Mouse (Mus musculus): ENCODE data around the gene Slc25a44.

Slc25a44 gene

DNA sequence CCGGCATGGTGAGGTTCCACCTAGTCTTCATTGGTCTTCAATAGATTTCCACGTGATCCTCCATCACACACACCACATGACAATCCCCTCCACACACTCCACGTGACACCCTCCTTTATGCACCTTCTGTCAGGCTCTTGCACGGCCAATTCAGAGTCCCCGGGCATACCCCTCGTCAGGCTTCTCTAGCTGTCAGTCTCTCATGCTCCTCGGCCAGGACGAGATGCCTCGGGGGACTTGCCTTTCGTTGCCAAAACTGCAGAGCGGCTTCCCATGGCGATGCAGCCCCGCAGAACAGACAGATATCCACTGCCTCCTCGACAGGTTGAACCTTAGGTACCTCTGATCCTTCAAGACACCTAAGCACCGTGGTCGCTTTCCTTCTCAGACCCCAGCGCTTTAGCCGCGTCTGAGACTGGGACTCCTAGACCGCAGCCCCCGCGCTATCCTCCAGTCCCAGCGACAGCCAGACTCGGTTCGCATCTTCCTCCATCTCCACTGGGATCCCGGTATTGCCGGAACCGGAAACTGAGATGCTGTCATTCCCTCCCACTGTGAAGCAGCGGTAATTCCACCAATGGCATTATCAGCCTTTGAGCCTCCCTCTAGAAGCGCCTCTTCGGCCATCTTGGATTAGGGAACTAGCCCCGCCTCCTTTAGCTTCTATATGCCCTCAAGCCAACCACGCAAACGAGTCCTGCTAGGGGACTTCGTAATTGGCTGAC lies at the start of gene Slc25a44:
Gene Slc25a44 (minus strand): TSS at position 535 of the 725 bp plus-strand sequence.
- peak; percentile 100 for DNase-seq (ENCODE audit: low spot score)

GRCm38 (mm10) chr3:88473571-88473970 lies 48.6 kb upstream of the Slc25a44 start:
- DNase-seq (ENCODE audit: low spot score) = no peak

GRCm38 (mm10) chr3:88473020-88473419 lies 48.1 kb upstream of the Slc25a44 start:
- DNase-seq (ENCODE audit: low spot score) = peak; percentile 75

- peak; percentile 27 for DNase-seq (ENCODE audit: low spot score)
Measured at GRCm38 (mm10) chr3:88470943-88471479, 46.1 kb upstream of the Slc25a44 start.

- no peak for DNase-seq (ENCODE audit: low spot score)
Measured at GRCm38 (mm10) chr3:88469466-88469865, 44.5 kb upstream of the Slc25a44 start.

DNA sequence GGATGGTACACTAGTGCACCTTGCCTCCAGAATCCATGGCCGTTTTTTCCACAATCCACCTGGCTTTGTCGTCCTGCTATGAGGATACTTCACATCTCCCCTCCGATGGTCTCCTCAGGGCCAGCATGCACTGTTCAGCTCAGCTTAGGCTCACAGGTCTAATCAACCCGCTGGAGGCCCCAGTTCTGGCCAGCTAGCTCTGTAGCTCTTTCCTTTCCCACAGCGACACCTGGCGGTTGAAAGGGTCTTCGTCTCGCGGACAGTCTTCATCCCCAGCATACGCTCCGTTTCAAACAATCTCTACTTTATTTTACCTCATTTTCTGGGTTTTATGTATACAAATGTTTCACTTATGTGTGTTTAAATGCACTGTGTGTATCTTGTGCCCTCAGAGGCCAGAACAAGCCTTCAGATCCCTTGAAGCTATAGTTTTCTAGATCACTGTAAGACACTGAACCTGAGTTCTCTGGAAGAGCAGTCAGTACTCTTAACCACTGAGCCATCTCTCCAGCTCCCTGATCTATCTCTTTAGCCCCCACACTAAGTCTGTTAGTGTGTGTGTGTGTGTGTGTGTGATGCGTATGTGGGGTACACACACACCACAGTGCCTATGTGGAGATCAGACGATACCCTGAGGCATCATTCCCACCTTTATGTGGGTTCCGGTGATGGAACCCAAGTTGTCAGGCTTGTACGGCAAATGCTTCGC lies 42.3 kb upstream of the Slc25a44 start:
- peak; percentile 96 for DNase-seq (ENCODE audit: low spot score)

- DNase-seq (ENCODE audit: low spot score) = no peak
Measured at GRCm38 (mm10) chr3:88465127-88465526, 40.2 kb upstream of the Slc25a44 start.

DNA sequence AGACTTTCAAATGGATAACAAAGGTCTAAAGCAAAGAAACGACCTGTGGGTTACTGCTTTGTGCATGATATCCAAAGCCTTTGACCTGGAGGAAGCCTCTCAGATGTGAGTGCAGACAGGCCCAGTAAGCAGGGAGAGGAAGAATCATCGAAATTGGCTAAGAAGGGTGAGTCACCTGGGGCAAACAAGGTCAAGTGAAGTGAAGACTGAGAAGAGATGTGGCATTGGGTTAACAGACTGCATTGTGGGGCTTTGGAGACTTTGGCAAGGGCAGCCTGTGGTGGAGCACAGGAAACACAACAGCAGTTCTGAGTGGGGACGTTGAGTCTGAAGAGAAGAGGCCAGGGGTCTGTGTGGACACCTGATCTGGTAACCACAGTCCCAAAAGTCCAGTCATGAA lies 39.5 kb upstream of the Slc25a44 start:
- no peak for DNase-seq (ENCODE audit: low spot score)

GRCm38 (mm10) chr3:88460983-88461696 lies 36.2 kb upstream of the Slc25a44 start, which contains the start of gene Sema4a:
Sema4a (minus strand) TSS chr3:88461182.
- DNase-seq (ENCODE audit: low spot score) = no peak

- no peak for DNase-seq (ENCODE audit: low spot score)
Measured at GRCm38 (mm10) chr3:88460029-88460428, 35.1 kb upstream of the Slc25a44 start.

GRCm38 (mm10) chr3:88458778-88459219 lies 33.9 kb upstream of the Slc25a44 start:
- DNase-seq (ENCODE audit: low spot score) = peak; percentile 50

- no peak for DNase-seq (ENCODE audit: low spot score)
Measured at GRCm38 (mm10) chr3:88456746-88457532, 32.0 kb upstream of the Slc25a44 start.

DNA sequence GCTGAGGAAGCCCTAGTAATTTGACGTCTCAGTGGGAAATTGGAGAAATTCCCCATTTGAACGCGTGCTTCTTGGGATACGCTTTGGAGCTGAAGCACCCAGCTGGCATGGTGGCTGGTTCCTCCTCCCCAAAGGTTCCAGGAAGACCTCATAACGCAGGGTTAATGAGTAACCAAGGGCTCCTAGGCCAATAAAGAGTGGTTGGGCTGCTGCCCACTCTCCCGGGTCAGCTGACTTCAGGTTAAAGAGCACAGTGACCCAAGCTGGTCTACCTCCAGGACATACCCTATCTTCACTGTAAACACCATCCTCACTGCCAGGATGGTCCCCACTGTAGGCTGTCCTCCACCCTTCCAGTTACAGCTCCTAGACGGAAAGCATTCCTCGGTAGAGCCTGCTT lies 31.4 kb upstream of the Slc25a44 start:
- no peak for DNase-seq (ENCODE audit: low spot score)

GRCm38 (mm10) chr3:88455588-88456264 lies 30.8 kb upstream of the Slc25a44 start:
- DNase-seq (ENCODE audit: low spot score) = no peak

GRCm38 (mm10) chr3:88454762-88455587 lies 30.0 kb upstream of the Slc25a44 start:
- DNase-seq (ENCODE audit: low spot score) = no peak

GRCm38 (mm10) chr3:88453986-88454385 lies 29.0 kb upstream of the Slc25a44 start:
- DNase-seq (ENCODE audit: low spot score) = no peak

DNA sequence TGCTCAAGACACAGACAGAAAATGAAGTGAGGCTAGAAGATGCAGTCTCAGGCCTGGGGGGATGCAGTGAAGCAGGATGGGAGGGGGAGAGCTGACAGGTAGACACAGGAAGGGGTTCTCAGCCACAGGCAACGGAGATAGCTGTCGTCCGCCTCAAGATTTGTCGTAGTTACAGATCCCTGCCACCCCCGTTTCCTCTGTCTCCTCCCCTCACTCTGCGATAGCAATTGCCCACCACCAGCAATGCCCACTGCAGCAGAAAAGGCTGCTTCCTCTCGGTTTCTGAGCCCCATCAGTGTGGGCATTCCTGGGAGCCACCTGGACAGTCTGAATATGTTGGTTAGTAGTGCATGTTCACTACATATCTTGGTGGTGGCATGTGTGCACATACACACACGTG lies 28.4 kb upstream of the Slc25a44 start:
- no peak for DNase-seq (ENCODE audit: low spot score)

- no peak for DNase-seq (ENCODE audit: low spot score)
Measured at GRCm38 (mm10) chr3:88452716-88453115, 27.8 kb upstream of the Slc25a44 start.

DNA sequence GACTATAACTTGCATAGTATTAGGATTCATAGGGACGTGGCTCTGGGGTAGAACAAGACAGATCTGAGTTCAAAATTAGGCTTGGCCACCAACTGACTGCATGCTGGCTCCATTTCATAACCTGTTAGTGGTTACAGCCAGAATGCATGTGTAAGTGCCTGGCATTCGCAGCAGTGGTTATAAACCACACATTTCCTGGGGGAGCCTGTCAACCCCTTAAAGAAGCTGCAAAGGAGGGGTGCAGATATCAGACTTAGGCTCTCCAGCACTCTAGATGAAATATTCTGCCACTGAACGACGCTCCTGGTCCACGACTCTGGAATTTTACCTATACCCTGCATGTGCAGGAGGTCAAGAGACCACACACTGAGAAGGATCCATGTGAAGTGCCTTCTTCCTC lies 27.3 kb upstream of the Slc25a44 start:
- no peak for DNase-seq (ENCODE audit: low spot score)
